Mouse (Mus musculus): ENCODE measurements around the gene Klf16. TPM values are rescaled to one million over a fixed set of nuclear protein-coding genes. Genes with fewer than 3 reads are reported as not detected.
A peak's percentile ranks its signal among the peaks of the same experiment; 100 is the strongest.
"Not testable (repeated sequence)": the region's sequence is repeated elsewhere in the genome, so short reads cannot be mapped to it uniquely, and the experiment has no call there.

Klf16 gene
- total RNA-seq, 2 experiments from 2014 or later: 1.5 to 1.9 TPM

GRCm38 (mm10) chr10:80606737-80607350 is 29.7 kb upstream of the Klf16 start:
- DNase-seq (ENCODE audit: low spot score): no peak

- DNase-seq (ENCODE audit: low spot score): no peak
Observed at GRCm38 (mm10) chr10:80606306-80606705, 29.2 kb upstream of the Klf16 start.

- not testable (repeated sequence) for DNase-seq (ENCODE audit: low spot score)
Observed at GRCm38 (mm10) chr10:80605721-80606120, 28.6 kb upstream of the Klf16 start, which contains the start of gene Gm49322. Gene Gm49322 (plus strand): TSS chr10:80606021.

GRCm38 (mm10) chr10:80604988-80605387 is 27.9 kb upstream of the Klf16 start:
- DNase-seq (ENCODE audit: low spot score): no peak

GRCm38 (mm10) chr10:80604001-80604509 is 26.9 kb upstream of the Klf16 start:
- no peak for DNase-seq (ENCODE audit: low spot score)

- no peak for DNase-seq (ENCODE audit: low spot score)
Observed at GRCm38 (mm10) chr10:80603364-80603763, 26.2 kb upstream of the Klf16 start.

GRCm38 (mm10) chr10:80602698-80603325 is 25.7 kb upstream of the Klf16 start, which contains the start of the genes Scamp4 and Adat3:
Gene Scamp4 (plus strand): TSS chr10:80602872.
Gene Adat3 (plus strand): TSS chr10:80602880.
- DNase-seq (ENCODE audit: low spot score): peak; percentile 93

GRCm38 (mm10) chr10:80596318-80596717 is 19.2 kb upstream of the Klf16 start:
- DNase-seq (ENCODE audit: low spot score): no peak

GRCm38 (mm10) chr10:80589879-80590854 is 13.0 kb upstream of the Klf16 start, which contains the start of gene Abhd17a:
Gene Abhd17a (minus strand): TSS chr10:80590341.
- DNase-seq (ENCODE audit: low spot score): peak; percentile 94

- DNase-seq (ENCODE audit: low spot score): no peak
Observed at GRCm38 (mm10) chr10:80589127-80589878, 12.2 kb upstream of the Klf16 start.

GRCm38 (mm10) chr10:80587305-80587657 is 10.2 kb upstream of the Klf16 start:
- no peak for DNase-seq (ENCODE audit: low spot score)

- DNase-seq (ENCODE audit: low spot score): no peak
Observed at GRCm38 (mm10) chr10:80586407-80587304, 9.5 kb upstream of the Klf16 start.

GRCm38 (mm10) chr10:80585581-80585980 is 8.5 kb upstream of the Klf16 start:
- DNase-seq (ENCODE audit: low spot score): no peak

GRCm38 (mm10) chr10:80584642-80585552 is 7.8 kb upstream of the Klf16 start:
- DNase-seq (ENCODE audit: low spot score): no peak

- no peak for DNase-seq (ENCODE audit: low spot score)
Observed at GRCm38 (mm10) chr10:80584045-80584488, 6.9 kb upstream of the Klf16 start.

- DNase-seq (ENCODE audit: low spot score): no peak
Observed at GRCm38 (mm10) chr10:80583047-80583446, 5.9 kb upstream of the Klf16 start.

GRCm38 (mm10) chr10:80578911-80579310 is 1.8 kb upstream of the Klf16 start:
- DNase-seq (ENCODE audit: low spot score): peak; percentile 51

GRCm38 (mm10) chr10:80578131-80578750 is 1.1 kb upstream of the Klf16 start:
- DNase-seq (ENCODE audit: low spot score): peak; percentile 85

Data from gastrocnemius, adult 18-20 months (tissue).